In genomic region chr8:92959779-92960178, GRCm38 (mm10) we compare ENCODE assay signal across 9 mouse cellular contexts. TPM values are rescaled to one million over a fixed set of nuclear protein-coding genes. Genes with fewer than 3 reads are reported as not detected.
DNase-seq lines count a peak whose midpoint lies in the region; ATAC-seq and TF ChIP-seq lines count a peak whose summit lies in the region.
"Had no signal": no experiment of that assay in that cellular context is flagged by ENCODE, and none has a peak within 500 bp of the region (broad histone marks: within the 10 kb centered on the region; RNA-seq: fewer than 3 reads in every experiment).

Slc6a2 (plus strand) TSS chr8:92960079.

- H3K4me3 ChIP-seq in liver, embryonic 11.5 days (ENCODE audit: low read depth, low read length): peak within 1 kb of the TSS; percentile 33
- no peak within 1 kb of the TSS for H3K4me3 ChIP-seq in liver, postnatal 0 days (ENCODE audit: low read depth, low read length)
- peak within 1 kb of the TSS; percentile 42 for H3K4me3 ChIP-seq in forebrain, embryonic 12.5 days (replicated peaks)
- peak within 1 kb of the TSS; percentile 37 for H3K4me3 ChIP-seq in hindbrain, postnatal 0 days (ENCODE audit: low read length)
- peak within 1 kb of the TSS; percentile 39 for H3K4me3 ChIP-seq in neural tube, embryonic 13.5 days
- H3K4me3 ChIP-seq: megakaryocyte, embryonic 14.5 days had no signal

- no peaks in the 10 kb centered on the region for H3K9me3 ChIP-seq in liver, embryonic 11.5 days (ENCODE audit: control insufficient read depth, low read length)
- H3K9me3 ChIP-seq in liver, postnatal 0 days (ENCODE audit: low read length): no peaks in the 10 kb centered on the region
- H3K9me3 ChIP-seq in forebrain, embryonic 12.5 days: no peaks in the 10 kb centered on the region
- no peaks in the 10 kb centered on the region for H3K9me3 ChIP-seq in hindbrain, postnatal 0 days (ENCODE audit: low read length)
- H3K9me3 ChIP-seq in neural tube, embryonic 13.5 days: no peaks in the 10 kb centered on the region

- ATAC-seq in liver, embryonic 11.5 days (replicated peaks; ENCODE audit: low FRiP score): no peak
- ATAC-seq in liver, postnatal 0 days: no peak
- no peak for ATAC-seq in forebrain, embryonic 12.5 days (ENCODE audit: low FRiP score)
- ATAC-seq in hindbrain, postnatal 0 days: no peak
- ATAC-seq in neural tube, embryonic 13.5 days (ENCODE audit: low read depth): no peak
- no peak for ATAC-seq in inflammation-experienced regulatory T-cells, adult 6 months

- no peak for TF ChIP-seq CTCF in liver, postnatal 0 days (IDR thresholded peaks at IDR 0.05; ENCODE audit: low read depth)
- no peak for TF ChIP-seq CTCF in hindbrain, postnatal 0 days (IDR thresholded peaks at IDR 0.05; ENCODE audit: low read depth)

- peak within 1 kb of the TSS; percentile 57 for H3K4me2 ChIP-seq in liver, embryonic 11.5 days
- H3K4me2 ChIP-seq in liver, postnatal 0 days (ENCODE audit: low read depth, low read length): no peak within 1 kb of the TSS
- peak within 1 kb of the TSS; percentile 66 for H3K4me2 ChIP-seq in forebrain, embryonic 12.5 days
- H3K4me2 ChIP-seq in hindbrain, postnatal 0 days (ENCODE audit: low read depth, low read length): peak within 1 kb of the TSS; percentile 74
- H3K4me2 ChIP-seq in neural tube, embryonic 13.5 days: peak within 1 kb of the TSS; percentile 71

- peaks cover 41% of the 10 kb centered on the region for H3K27me3 ChIP-seq in liver, embryonic 11.5 days (replicated peaks; ENCODE audit: control insufficient read depth, insufficient read depth, low read length)
- peaks cover 45% of the 10 kb centered on the region for H3K27me3 ChIP-seq in liver, postnatal 0 days (ENCODE audit: insufficient read depth, low read length)
- H3K27me3 ChIP-seq in forebrain, embryonic 12.5 days: peaks cover 67% of the 10 kb centered on the region
- peaks cover 27% of the 10 kb centered on the region for H3K27me3 ChIP-seq in hindbrain, postnatal 0 days (ENCODE audit: insufficient read depth, low read length)
- peaks cover 63% of the 10 kb centered on the region for H3K27me3 ChIP-seq in neural tube, embryonic 13.5 days

- WGBS in liver, embryonic 11.5 days: 55% methylated on average over 10 of the region's 10 CpGs
- 43% methylated on average over 10 of the region's 10 CpGs for WGBS in liver, postnatal 0 days (ENCODE audit: insufficient replicate concordance)
- WGBS in forebrain, embryonic 12.5 days: 74% methylated on average over 10 of the region's 10 CpGs
- 81% methylated on average over 10 of the region's 10 CpGs for WGBS in hindbrain, postnatal 0 days
- WGBS in neural tube, embryonic 13.5 days: 73% methylated on average over 10 of the region's 10 CpGs

- no peak within 1 kb of the TSS for H3K27ac ChIP-seq in liver, embryonic 11.5 days (ENCODE audit: low read depth, low read length)
- no peak within 1 kb of the TSS for H3K27ac ChIP-seq in liver, postnatal 0 days (ENCODE audit: low read depth)
- H3K27ac ChIP-seq in forebrain, embryonic 12.5 days: no peak within 1 kb of the TSS
- no peak within 1 kb of the TSS for H3K27ac ChIP-seq in hindbrain, postnatal 0 days
- H3K27ac ChIP-seq in neural tube, embryonic 13.5 days (replicated peaks): no peak within 1 kb of the TSS

- no peaks in the 10 kb centered on the region for H3K4me1 ChIP-seq in liver, embryonic 11.5 days (replicated peaks; ENCODE audit: control insufficient read depth, insufficient read depth, low read length)
- H3K4me1 ChIP-seq in liver, postnatal 0 days (ENCODE audit: insufficient read depth): no peaks in the 10 kb centered on the region
- H3K4me1 ChIP-seq in forebrain, embryonic 12.5 days: peaks cover 14% of the 10 kb centered on the region
- H3K4me1 ChIP-seq in hindbrain, postnatal 0 days (ENCODE audit: insufficient read depth, low read length): peaks cover 6% of the 10 kb centered on the region
- peaks cover 14% of the 10 kb centered on the region for H3K4me1 ChIP-seq in neural tube, embryonic 13.5 days (replicated peaks)
- H3K4me1 ChIP-seq: megakaryocyte, embryonic 14.5 days had no signal

- H3K36me3 ChIP-seq in liver, embryonic 11.5 days (ENCODE audit: control insufficient read depth, insufficient read depth, low read length): no peaks in the 10 kb centered on the region
- H3K36me3 ChIP-seq in liver, postnatal 0 days (replicated peaks; ENCODE audit: insufficient read depth, low read length): no peaks in the 10 kb centered on the region
- H3K36me3 ChIP-seq in forebrain, embryonic 12.5 days (replicated peaks): no peaks in the 10 kb centered on the region
- H3K36me3 ChIP-seq in hindbrain, postnatal 0 days (ENCODE audit: insufficient read depth, low read length): no peaks in the 10 kb centered on the region
- H3K36me3 ChIP-seq in neural tube, embryonic 13.5 days: no peaks in the 10 kb centered on the region

- no peak within 1 kb of the TSS for H3K9ac ChIP-seq in liver, embryonic 11.5 days (ENCODE audit: low read depth, low read length)
- H3K9ac ChIP-seq in liver, postnatal 0 days (replicated peaks): no peak within 1 kb of the TSS
- H3K9ac ChIP-seq in forebrain, embryonic 12.5 days: peak within 1 kb of the TSS; percentile 29; the same call in 1 of the 2 replicates
- 0 out of 2 replicates have a peak within 1 kb of the TSS, but pooled peaks have one; percentile 9 for H3K9ac ChIP-seq in hindbrain, postnatal 0 days (replicated peaks; ENCODE audit: low read length)
- peak within 1 kb of the TSS; percentile 58 for H3K9ac ChIP-seq in neural tube, embryonic 13.5 days

- no peak for TF ChIP-seq EP300 in liver, postnatal 0 days (IDR thresholded peaks at IDR 0.05; ENCODE audit: low read depth)

- no peak for DNase-seq in liver, embryonic 11.5 days (ENCODE audit: low spot score)
- DNase-seq in liver, postnatal 0 days: no peak
- no peak for DNase-seq in hindbrain, postnatal 0 days (ENCODE audit: low spot score)
- no peak for DNase-seq in cerebellum, adult 8-10 months
- DNase-seq: kidney, adult 2 months had no signal

RNA-seq across cellular contexts. Expression of gene Slc6a2, which starts in this region (rescaled TPM):
- polyA plus RNA-seq in liver, embryonic 11.5 days (2014; fragmentation: Nextera tagmentation; extraction: Ambion mirVana): 0.03 TPM in 1 of 2 replicates, not detected in the other
- not detected in 2 replicates for polyA plus RNA-seq in liver, postnatal 0 days (2015; fragmentation: Nextera tagmentation; extraction: Ambion mirVana)
- polyA plus RNA-seq in forebrain, embryonic 12.5 days (2016; fragmentation: Nextera tagmentation; extraction: Ambion mirVana): 0.03 TPM in 1 of 2 replicates, not detected in the other
- total RNA-seq in hindbrain, postnatal 0 days (2014; rRNA removed): 7.9 and 10.6 TPM in 2 replicates
- polyA plus RNA-seq in hindbrain, postnatal 0 days (2015; fragmentation: Nextera tagmentation; extraction: Ambion mirVana): 5.9 and 6.6 TPM in 2 replicates
- 0.13 TPM in 1 of 2 replicates, not detected in the other for polyA plus RNA-seq in neural tube, embryonic 13.5 days (2015; fragmentation: Nextera tagmentation; extraction: Ambion mirVana)
- not detected for polyA plus RNA-seq in inflammation-experienced regulatory T-cells, adult 6 months (2017; shearing (Covaris generic))

Comparison
In these comparisons a context has a peak if more than half of its experiments do, and no peak if none do; other contexts are left out.
1. H3K9ac ChIP-seq: peak in forebrain, embryonic 12.5 days (single experiment), hindbrain, postnatal 0 days (single experiment) and neural tube, embryonic 13.5 days (single experiment); none in liver, embryonic 11.5 days (single experiment) and liver, postnatal 0 days (single experiment).